Mouse (Mus musculus) erythroblast, embryonic 14.5 days (primary cell): ENCODE data around the gene Lasp1.

Experiments used
- GATA1 ChIP-seq: IDR thresholded peaks from 2 replicates; pipeline ENCODE4 v1.6.1; 2012; ENCODE audit warnings: low read length, inconsistent platforms, mixed read lengths
- TAL1 ChIP-seq: IDR thresholded peaks from 3 replicates; pipeline ENCODE4 v1.6.1; 2012; ENCODE audit warnings: low read length, inconsistent platforms, mixed read lengths

- TF ChIP-seq TAL1 (no peak), GATA1 (no peak)
These were observed 29.1 kb upstream of the Lasp1 start for GRCm38 (mm10) chr11:97769704-97770103.
